Mouse (Mus musculus): ENCODE data around the gene Kras.
A peak's percentile ranks its signal among the peaks of the same experiment; 100 is the strongest.

The Kras gene

GRCm38 (mm10) chr6:145250185-145250791, at the start of gene Kras:
Kras (minus strand) TSS chr6:145250239.
- DNase-seq (ENCODE audit: inconsistent age in 2 of 2, low spot score in 1 of 2) = peak; percentile 94 to 97

GRCm38 (mm10) chr6:145297626-145298025, 47.6 kb upstream of the Kras start:
- DNase-seq (ENCODE audit: inconsistent age in 2 of 2, low spot score in 1 of 2) = no peak

GRCm38 (mm10) chr6:145296979-145297378, 46.9 kb upstream of the Kras start:
- no peak for DNase-seq (ENCODE audit: inconsistent age in 2 of 2, low spot score in 1 of 2)

GRCm38 (mm10) chr6:145295171-145295570, 45.1 kb upstream of the Kras start:
- no peak for DNase-seq (ENCODE audit: inconsistent age in 2 of 2, low spot score in 1 of 2)

DNA sequence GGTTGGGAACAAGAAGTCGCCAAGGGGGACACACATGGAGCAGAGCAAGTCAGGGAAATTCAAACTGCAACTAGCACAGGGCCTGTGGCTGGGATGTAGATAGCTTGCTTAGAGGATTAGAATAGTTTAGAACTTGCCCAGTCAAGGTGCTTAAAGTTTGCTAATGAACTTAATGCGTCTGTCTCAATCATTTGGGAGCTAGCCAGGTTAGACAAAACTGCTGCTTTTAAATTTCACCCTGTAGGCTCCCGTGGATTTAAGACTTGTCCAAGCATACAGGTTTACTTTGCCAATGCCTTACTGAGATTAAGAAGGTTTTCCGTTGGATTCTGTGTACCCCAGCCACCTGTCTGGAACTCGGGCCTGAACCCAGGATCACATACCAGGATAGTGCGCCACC, 43.1 kb upstream of the Kras start:
- no peak for DNase-seq (ENCODE audit: inconsistent age in 2 of 2, low spot score in 1 of 2)

GRCm38 (mm10) chr6:145291383-145292289, 41.6 kb upstream of the Kras start:
- DNase-seq (ENCODE audit: inconsistent age in 2 of 2, low spot score in 1 of 2) = peak; percentile 51 to 80

- no peak for DNase-seq (ENCODE audit: inconsistent age in 2 of 2, low spot score in 1 of 2)
These were observed 35.6 kb upstream of the Kras start for GRCm38 (mm10) chr6:145285656-145286055.

GRCm38 (mm10) chr6:145284286-145284685, 34.2 kb upstream of the Kras start:
- DNase-seq (ENCODE audit: inconsistent age in 2 of 2, low spot score in 1 of 2) = no peak

GRCm38 (mm10) chr6:145277138-145277763, 27.2 kb upstream of the Kras start:
- DNase-seq (ENCODE audit: inconsistent age in 2 of 2, low spot score in 1 of 2) = no peak

DNA sequence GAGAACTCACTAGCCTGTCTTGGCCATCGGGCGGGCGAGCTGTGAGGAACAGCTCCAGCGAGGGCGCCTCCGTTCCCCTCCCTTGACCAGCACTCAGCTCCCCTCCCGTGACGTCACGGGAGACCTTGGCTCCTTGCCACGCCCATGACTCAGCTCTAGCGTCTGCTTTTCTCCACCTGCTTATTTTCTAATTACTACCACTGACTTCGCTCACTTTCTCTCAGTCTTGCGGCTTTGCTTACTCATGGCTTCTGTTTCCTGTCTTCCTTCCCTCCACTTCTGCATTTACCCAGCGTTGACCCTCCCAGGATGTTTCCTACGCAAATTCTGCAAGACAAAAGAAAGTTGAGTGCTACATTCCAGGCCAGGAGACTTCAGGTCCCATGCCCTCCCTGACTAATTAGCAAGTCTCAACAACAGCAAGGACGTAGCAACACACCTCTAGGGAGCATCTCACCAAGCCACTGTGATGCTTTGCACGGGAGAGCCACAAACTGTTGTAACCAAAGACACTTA, 26.3 kb upstream of the Kras start:
- DNase-seq (ENCODE audit: inconsistent age in 2 of 2, low spot score in 1 of 2) = peak; percentile 91 to 96

GRCm38 (mm10) chr6:145275586-145276219, 25.7 kb upstream of the Kras start:
- peak in 1 of 2 experiments; percentile 60 for DNase-seq (ENCODE audit: inconsistent age in 2 of 2, low spot score in 1 of 2)

DNA sequence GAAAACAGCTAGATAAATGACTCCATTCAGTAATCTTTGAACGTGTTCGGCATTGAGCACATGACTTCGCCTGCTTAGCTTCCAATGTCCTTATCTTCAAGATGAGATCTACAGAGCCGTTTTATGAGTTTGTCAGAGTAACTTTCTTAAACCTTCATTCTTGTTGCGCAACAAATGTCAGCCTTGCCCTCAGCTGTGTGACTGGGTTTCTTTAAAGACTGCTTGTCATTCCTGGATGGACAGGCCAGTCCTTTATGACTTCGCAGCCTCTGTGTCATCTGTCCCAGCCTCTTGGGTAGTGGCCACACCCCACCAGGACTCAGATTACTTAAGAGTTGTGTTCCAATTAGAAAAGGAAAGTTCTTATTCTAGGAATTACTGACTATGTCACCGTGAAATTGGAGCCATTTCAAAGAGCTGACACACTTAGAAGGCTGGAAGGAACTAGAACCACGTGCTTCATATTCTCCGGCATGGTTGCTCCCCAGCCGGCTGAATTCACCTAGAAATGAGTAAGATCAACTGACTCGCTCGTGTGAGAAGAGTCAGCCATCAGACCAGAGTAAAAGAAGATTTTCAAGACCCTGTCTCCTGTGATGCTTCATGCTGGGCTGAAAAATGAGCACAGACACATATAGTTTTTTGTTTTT, 24.1 kb upstream of the Kras start:
- DNase-seq (ENCODE audit: inconsistent age in 2 of 2, low spot score in 1 of 2) = peak; percentile 33 to 84

DNA sequence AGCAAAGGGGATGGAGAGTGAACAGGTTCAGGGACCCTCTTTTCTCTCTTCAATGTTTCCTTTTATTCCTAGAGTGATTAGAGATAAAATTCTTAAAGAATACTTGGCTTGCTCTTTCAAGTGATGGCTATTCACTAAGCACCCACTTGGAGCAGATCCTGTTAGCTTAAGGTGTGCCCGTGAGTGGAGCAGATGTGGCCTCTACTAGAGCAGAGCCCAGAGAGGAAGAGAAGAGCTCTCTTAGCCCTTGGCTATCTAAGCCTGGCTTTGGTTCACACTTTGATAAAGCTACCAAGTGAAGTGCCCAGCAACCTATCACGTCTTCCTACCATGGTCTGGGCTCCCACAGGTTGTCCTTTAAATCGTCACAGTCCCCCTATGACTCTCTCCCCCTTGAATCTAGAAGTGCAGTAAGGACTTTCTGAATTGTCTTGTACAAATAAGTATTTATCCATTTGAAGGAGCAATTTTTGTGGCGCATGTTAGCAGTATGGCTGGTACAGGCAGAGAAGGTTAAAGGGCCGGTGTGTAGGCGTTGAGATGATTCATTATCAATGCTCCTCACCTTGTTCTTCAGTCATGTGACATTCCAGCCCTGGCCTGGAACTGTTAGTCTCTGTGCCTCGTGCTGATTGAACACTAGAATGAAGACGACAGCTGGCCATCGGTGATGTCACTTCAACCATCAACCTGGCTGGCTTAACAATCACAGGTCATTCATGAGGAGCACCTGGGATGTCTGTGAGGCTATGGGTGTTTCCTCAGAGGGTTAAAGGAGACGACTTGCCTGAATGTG, 22.3 kb upstream of the Kras start:
- no peak for DNase-seq (ENCODE audit: inconsistent age in 2 of 2, low spot score in 1 of 2)

DNA sequence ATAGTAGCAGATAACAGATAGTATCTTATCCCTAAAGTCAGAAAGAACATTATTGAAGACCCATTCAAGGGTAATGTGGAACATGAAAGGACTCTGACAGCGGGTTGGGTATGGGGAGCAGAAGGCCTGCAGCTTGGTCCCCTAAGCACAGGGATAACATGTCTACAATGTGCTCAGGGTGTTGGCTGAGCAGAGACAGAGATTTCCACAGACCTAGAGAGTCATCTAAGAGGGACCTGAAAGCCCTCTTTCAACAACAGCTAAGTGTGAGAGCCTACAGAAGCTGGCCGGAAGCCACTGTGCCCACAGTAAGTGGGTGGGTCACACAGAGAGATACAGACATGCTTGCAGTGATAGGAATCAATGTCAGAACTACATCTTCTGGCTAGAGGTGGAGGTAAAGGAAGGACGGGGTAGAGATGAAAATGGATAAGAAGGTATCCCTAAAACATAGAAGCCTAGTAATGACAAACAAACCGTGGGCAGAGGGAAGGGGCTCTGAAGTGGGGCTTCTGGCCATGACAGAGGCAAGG, 19.3 kb upstream of the Kras start:
- DNase-seq (ENCODE audit: inconsistent age in 2 of 2, low spot score in 1 of 2) = no peak

- DNase-seq (ENCODE audit: inconsistent age in 2 of 2, low spot score in 1 of 2) = no peak
These were observed 17.7 kb upstream of the Kras start for GRCm38 (mm10) chr6:145267692-145268091.

- DNase-seq (ENCODE audit: inconsistent age in 2 of 2, low spot score in 1 of 2) = no peak
These were observed 12.3 kb upstream of the Kras start for GRCm38 (mm10) chr6:145262314-145262713.

DNA sequence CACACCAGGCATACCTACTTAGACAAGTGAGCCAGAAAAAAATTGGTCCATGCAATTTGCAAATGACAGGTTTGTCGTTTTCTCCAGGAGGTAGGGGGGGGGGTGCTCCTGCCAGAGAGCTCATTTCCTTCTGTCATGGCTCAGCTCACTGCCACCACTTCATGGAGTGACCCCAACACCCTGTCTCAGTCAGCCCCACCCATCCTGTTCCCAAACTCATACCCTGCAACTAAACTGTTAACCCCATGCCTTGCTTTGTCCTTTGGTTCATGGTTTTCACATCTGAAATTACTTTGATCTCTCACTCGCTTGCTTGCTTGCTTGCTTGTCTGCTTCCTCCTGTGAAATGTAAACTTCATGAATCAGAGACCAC, 6.6 kb upstream of the Kras start:
- DNase-seq (ENCODE audit: inconsistent age in 2 of 2, low spot score in 1 of 2) = no peak

GRCm38 (mm10) chr6:145255952-145256700, 6.1 kb upstream of the Kras start:
- DNase-seq (ENCODE audit: inconsistent age in 2 of 2, low spot score in 1 of 2) = no peak

DNA sequence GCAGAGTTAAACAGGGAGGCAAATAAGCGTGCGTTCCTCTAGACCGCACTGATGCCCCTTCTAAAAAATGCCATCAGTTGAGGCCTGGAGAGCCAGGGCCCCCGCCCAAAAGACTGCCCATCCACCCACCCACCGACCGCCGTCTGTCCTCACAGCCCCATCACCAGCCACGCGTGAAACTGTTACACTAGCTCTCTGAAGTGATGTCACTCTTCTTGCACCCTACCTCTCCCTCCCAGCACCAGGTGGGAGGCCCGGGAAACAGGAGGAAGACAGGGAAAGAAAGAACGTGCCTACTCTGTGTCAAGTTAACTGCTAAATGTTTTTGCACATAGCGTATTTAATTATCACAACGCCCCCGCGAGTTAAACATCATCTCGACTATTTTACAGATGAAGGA, 781 bp upstream of the Kras start:
- peak in 1 of 2 experiments; percentile 42 for DNase-seq (ENCODE audit: inconsistent age in 2 of 2, low spot score in 1 of 2)
